Mouse (Mus musculus): ENCODE data around the gene Agtpbp1.

GRCm38 (mm10) chr13:59626739-59627138, 41.7 kb upstream of the Agtpbp1 start:
- TF ChIP-seq POLR2A (IDR thresholded peaks at IDR 0.05; ENCODE audit: control insufficient read depth, low read depth, low read length) (no peak), CTCF (IDR thresholded peaks at IDR 0.05; ENCODE audit: control insufficient read depth, insufficient read depth, insufficient replicate concordance, low read depth, low read length) (no peak)
